Mouse (Mus musculus) MEL (cell line): ENCODE results near the gene Tra2b.

Source experiments
- CTCF ChIP-seq, 3 experiments: IDR thresholded peaks in 2 of 3; conservative IDR thresholded peaks in 1 of 3; 2 replicates each; pipeline ENCODE4 v1.5.1; 2011 to 2012; ENCODE audit warnings: low read length in 3 of 3, low read depth in 2 of 3, mild to moderate bottlenecking in 2 of 3, improper control_type of control experiment in 1 of 3, inconsistent platforms in 1 of 3, mixed read lengths in 1 of 3, moderate library complexity in 1 of 3; ENCODE audit not compliant: control insufficient read depth in 1 of 3, insufficient read depth in 1 of 3, poor library complexity in 1 of 3, severe bottlenecking in 1 of 3
- E2F4 ChIP-seq: IDR thresholded peaks from 2 replicates; pipeline ENCODE4 v1.6.1; 2011; ENCODE audit warnings: low read depth, low read length, improper control_type of control experiment, borderline replicate concordance
- ELF1 ChIP-seq: IDR thresholded peaks from 2 replicates; pipeline ENCODE4 v1.6.1; 2014; ENCODE audit warnings: low read depth, mild to moderate bottlenecking, inconsistent platforms, low read length, improper control_type of control experiment, moderate library complexity
- EP300 ChIP-seq, 2 experiments: IDR thresholded peaks; 2 replicates each; pipeline ENCODE4 v1.6.1; 2011; ENCODE audit warnings: improper control_type of control experiment in 2 of 2, low read length in 2 of 2, low read depth in 1 of 2, mild to moderate bottlenecking in 1 of 2
- KAT2A ChIP-seq: conservative IDR thresholded peaks from 2 replicates; pipeline ENCODE4 v1.6.1; 2012; ENCODE audit warnings: low read depth, low read length, improper control_type of control experiment, inconsistent platforms
- MAFK ChIP-seq: IDR thresholded peaks from 2 replicates; pipeline ENCODE4 v1.6.1; 2011; ENCODE audit warnings: low read depth, mild to moderate bottlenecking, low read length, improper control_type of control experiment, borderline replicate concordance
- MAZ ChIP-seq: IDR thresholded peaks from 2 replicates; pipeline ENCODE4 v1.6.1; 2012; ENCODE audit warnings: low read depth, mild to moderate bottlenecking, inconsistent platforms, low read length, improper control_type of control experiment
- MYC ChIP-seq: IDR thresholded peaks from 2 replicates; pipeline ENCODE4 v1.6.1; 2011; ENCODE audit warnings: low read depth, mild to moderate bottlenecking, low read length, improper control_type of control experiment, moderate library complexity
- POLR2A ChIP-seq, 2 experiments: IDR thresholded peaks; 2 replicates each; pipeline ENCODE4 v1.6.1; 2011 to 2012; ENCODE audit warnings: low read length in 2 of 2, mild to moderate bottlenecking in 2 of 2, control low read depth in 1 of 2, improper control_type of control experiment in 1 of 2, low read depth in 1 of 2, moderate library complexity in 1 of 2; ENCODE audit not compliant: control insufficient read depth in 1 of 2, insufficient read depth in 1 of 2, poor library complexity in 1 of 2

GRCm38 (mm10) chr16:22263124-22263523 lies 2.7 kb downstream of the Tra2b start:
- no peak for TF ChIP-seq CTCF (IDR thresholded peaks at IDR 0.05 in 2 of 3, conservative IDR thresholded peaks at IDR 0.05 in 1 of 3; ENCODE audit: control insufficient read depth in 1 of 3, insufficient read depth in 1 of 3, low read depth in 2 of 3, low read length in 3 of 3, poor library complexity in 1 of 3, severe bottlenecking in 1 of 3)
- no peak for TF ChIP-seq ELF1
- no peak for TF ChIP-seq MYC
- no peak for TF ChIP-seq E2F4
- no peak; a peak in 1 of 4 replicates for TF ChIP-seq POLR2A (IDR thresholded peaks at IDR 0.05; ENCODE audit: control insufficient read depth in 1 of 2, insufficient read depth in 1 of 2, low read depth in 1 of 2, low read length in 2 of 2, poor library complexity in 1 of 2)
- no peak for TF ChIP-seq MAZ
- TF ChIP-seq MAFK = no peak
- TF ChIP-seq EP300 (IDR thresholded peaks at IDR 0.05; ENCODE audit: low read depth in 1 of 2, low read length in 2 of 2) = no peak
- TF ChIP-seq KAT2A = no peak
